Mouse (Mus musculus): ENCODE results near the gene Barx2.

The Barx2 gene

GRCm38 (mm10) chr9:31839106-31840027 is 73.9 kb downstream of the Barx2 start:
- in situ Hi-C loops (cut with MboI, MseI), result no loop called here

GRCm38 (mm10) chr9:31838047-31838446 is 75.2 kb downstream of the Barx2 start:
- in situ Hi-C loops (cut with MboI, MseI), result no loop called here

GRCm38 (mm10) chr9:31808753-31809152 is 104.5 kb downstream of the Barx2 start:
- in situ Hi-C loops (cut with MboI, MseI), result no loop called here

GRCm38 (mm10) chr9:31802641-31803040 is 110.6 kb downstream of the Barx2 start:
- in situ Hi-C loops (cut with MboI, MseI), result no loop called here
